Mouse (Mus musculus) hematopoietic stem cell, adult 5-6 weeks (primary cell): ENCODE results near the gene Idh2. TPM values are rescaled to one million over a fixed set of nuclear protein-coding genes. Genes with fewer than 3 reads are reported as not detected.

Experiments
- ATAC-seq, 2 experiments: fragments of 125-278 bp in 1 of 2; replicated peaks in 1 of 2; 2 replicates each; pipeline ENCODE4 v1.8.0; 2016 to 2017; ENCODE audit warnings: inconsistent platforms in 2 of 2, mild to moderate bottlenecking in 2 of 2, moderate number of reproducible peaks in 2 of 2, low read depth in 1 of 2, moderate TSS enrichment in 1 of 2; ENCODE audit not compliant: low FRiP score in 2 of 2, poor library complexity in 2 of 2, severe bottlenecking in 2 of 2, insufficient read depth in 1 of 2, low TSS enrichment in 1 of 2
- total RNA-seq: library from RNA; stranded (forward); fragments of 172-1452, 232-1000 nt; gene quantifications from 2 replicates; pipeline ENCODE4 v1.2.3, GENCODE M21; 2017

The Idh2 gene
- total RNA-seq, 1 experiment from 2014 or later, result 180 TPM

DNA sequence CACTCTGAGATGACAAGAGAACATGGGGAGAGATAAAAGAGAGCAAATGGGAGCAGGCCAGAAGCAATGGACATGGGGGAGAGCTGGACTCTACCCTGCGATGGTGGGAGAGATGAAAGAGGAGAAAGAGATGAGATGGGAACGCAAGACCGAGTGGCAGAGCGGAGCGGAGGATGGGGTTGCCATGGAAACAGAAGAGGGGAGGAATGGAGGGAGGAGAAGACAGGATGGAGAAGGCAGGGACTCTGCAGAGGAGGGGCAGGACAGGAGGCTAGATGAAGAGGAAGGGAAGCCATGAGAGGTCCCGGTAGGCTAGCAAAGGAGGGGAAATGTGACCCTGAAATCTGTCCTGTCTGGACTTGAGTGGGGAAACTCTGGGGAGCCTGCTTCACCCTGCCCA, 42.9 kb downstream of the Idh2 start:
- no peak for ATAC-seq

DNA sequence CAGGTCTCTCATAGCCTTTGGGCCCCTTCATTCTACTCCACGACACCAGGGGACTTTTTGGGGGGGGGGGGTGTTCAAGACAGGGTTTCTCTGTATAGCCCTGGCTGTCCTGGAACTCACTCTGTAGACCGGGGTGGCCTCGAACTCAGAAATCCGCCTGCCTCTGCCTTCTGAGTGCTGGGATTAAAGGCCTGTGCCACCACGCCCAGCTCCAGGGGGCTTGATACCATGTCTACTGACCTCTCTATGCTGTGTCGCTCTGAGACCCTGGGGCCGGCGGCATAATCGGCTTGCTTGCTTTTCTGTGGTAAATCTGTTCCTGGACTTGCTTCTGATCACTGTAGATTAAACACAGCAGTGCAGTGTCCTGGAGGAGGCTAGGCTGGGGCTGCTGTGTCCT, 44.0 kb downstream of the Idh2 start:
- ATAC-seq, result no peak

DNA sequence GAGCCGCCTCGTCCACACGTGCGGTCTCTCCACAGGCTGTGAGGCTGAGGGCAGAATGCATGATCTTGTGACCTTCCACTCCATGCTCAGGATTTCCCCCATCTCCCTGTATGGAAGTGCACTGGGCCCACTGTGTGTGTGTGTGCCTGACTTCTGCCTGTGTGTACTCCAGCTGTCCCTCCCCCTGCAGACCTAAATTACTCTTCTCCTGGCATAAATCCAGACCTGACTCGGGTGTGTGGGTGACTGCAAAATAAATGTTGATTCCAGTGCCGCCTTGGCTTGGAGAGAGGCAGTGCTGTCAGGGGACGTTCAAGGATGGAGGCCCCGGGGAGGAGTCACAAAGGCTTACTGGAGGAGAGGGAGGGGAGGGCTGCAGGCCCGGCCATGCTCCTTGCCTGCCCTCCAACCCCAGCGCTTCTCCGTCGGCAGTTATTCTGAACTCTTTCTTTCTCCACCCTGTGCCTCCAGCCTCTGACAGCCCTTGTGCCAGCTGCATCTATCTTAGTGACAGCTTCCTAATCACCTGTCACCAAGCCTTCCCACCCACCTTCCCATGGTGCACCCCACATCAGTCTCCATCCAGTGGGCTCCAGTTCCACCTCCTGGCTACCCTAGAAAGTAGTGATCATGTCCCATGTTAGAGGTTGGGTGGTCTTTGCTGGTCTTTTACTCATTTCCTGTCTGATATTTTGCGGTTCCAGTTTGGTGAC, 45.4 kb downstream of the Idh2 start:
- ATAC-seq, result peak; percentile 21 to 25; a peak in 3 of 4 replicates

DNA sequence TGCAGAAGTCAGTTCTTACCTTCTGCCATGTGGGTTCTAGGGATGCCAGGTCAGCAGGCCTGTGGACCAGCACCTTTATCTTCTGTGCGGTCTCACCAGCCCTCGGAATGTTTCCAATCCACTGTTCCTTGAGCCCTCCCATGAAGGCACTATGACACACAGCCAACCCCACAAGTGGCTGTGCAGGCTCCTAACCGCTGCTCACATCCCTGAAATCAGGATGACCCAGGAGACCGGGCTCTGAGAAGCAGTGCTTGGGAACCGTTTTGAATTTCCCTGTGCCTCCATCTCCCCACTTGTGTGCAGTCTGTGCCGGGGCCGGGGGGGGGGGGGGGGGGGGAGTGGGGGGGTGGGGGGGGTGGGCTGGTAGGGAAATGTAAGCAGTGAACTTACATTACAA, 46.9 kb downstream of the Idh2 start:
- no peak for ATAC-seq

DNA sequence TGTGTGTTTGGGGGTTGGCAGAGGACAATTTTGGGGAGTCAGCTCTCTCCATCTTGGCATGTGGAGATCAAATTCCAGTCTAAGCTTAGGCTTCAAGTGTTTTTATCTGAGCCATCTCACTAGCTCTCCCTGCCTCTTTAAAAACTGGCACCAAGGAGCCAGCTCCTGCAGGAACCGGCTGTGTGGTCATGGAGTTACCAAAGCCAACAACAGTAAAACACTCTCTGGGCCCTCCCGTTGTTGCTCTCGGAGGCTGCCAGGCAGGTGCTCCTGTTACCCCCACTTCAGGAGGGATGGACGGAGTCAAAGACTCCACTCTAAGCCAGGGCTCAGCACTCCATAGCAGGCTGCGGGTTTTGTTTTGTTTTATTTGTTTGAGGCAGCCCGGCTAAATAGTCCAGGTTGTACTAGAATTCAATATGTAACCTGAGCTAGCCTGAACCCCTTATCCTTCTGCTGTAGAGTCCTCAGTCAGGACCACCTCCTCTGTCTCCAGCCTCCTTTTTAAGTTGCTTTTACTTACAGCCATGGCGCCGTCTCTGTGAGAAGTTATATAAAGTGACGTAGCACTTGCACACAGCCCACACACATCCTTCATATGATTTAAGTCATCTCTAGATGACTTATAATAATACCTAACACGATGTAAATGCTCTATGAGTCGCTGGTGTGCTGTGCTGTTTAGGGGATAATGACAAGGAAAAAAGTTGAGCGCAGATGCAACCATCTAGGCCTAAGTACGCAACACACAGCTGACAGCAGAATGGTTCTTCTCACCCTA, 48.3 kb downstream of the Idh2 start:
- no peak for ATAC-seq

DNA sequence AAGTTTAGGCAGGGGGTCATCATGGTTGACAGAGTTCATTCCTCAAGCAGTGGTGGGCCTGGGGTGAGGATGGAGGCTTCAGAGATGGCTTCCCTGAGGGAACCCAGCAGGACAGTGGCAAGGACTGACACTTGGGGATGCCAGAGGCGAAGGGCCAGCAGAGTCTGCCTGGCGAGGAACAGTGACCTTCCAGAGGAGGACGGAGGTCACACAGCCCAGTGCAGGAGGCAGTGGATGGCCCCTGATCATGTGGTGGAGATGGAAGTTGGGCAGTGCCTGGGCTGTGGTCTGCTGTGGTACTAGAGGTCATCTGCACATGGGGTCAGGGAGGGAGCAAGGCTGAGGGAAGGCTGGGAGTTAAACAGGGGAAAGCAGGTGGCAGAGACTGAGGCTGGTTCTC, 49.9 kb downstream of the Idh2 start:
- no peak for ATAC-seq

DNA sequence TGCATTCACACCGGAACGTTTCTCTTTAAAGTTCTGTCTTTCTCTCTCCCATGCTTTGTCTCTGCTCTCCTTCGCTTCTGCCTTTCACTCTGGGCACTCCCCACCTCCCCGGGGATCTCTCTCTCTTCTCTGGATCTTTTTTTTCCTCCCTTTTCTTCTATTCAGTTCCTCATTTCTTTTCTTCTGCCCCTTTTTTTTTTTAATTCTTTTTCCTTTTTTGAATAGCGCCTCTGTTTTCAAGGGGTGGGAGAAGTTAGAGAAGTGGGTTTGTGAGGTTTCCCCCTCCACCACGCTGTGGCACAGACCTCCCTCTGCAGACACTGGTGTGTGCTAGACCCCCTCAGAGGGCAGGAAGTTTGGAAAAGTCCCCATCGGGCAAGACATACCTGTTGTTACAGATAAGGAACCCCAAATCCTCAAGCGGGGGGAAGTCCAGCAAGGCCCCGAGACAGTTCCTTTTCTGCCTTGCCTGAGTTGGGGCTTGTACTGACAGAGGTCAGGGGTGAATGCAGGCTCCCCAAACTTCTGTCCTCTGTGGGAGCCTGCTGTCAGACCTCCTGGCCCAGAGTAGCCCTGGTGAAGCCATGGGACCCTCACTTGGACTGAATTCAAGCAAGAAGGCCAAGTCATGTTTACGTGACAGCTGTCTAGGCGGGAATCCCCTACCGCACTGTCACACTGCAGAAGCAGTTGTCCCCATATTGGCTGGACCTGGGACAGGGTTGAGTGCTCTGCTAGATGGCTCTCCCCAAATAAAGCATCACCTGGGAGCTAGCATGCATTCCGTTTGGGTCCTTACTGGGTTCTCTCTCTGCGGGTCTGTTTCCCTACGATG, 51.1 kb downstream of the Idh2 start:
- peak; percentile 43 to 62; a peak in 3 of 4 replicates for ATAC-seq

DNA sequence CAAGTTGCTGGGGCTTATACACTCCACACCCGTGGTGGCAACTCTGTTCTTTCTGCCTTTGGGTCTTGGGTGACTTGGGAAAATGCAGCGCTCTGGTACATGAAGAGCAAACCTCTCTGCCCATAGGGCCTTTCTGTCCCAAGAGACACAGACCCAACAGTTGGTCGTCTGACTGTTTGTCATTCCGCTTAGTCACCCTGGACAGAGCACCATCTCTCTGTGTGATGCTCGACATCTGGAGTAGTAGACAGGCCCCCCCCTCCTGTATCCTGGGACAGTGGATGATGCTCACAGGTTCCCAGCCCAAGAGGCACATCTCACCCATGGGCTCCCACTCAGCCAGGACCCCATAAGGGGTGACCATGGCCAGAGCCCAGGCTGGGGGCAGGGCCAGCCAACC, 51.9 kb downstream of the Idh2 start:
- ATAC-seq, result no peak

DNA sequence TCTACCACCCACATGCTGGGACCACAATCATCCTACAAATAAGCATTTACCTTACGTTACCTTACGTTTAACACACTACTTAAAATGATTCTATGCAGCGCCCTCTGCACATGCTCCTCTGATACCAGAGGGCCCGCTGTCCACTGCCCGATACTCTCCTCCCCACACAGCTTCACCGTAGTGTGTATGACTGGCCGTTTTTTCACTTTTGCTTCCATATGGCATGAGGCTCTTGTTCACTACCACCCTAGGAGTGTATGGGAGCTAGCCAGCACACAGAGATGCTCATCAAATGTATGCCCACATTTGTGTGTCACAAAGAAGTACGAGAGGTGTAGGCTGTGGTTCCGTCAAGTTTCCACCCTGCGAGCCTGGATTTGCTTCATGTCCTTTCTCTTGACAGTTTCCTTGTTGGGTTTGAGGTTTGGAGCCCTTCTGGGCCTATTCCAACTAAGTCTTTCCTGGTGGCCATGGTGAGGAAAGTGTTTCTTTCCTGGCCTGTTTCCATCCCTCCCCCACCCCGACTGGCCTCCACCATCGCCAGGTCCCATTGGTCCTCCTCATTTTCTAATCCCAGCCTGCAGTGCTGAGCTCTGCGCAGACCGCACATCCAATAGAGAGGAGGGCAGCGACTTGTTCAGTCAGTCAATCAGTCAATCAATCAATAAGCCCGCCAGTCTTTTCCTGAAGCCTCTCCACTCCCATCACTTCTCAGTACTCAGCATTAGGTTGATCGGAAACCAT, 52.9 kb downstream of the Idh2 start:
- ATAC-seq, result no peak

DNA sequence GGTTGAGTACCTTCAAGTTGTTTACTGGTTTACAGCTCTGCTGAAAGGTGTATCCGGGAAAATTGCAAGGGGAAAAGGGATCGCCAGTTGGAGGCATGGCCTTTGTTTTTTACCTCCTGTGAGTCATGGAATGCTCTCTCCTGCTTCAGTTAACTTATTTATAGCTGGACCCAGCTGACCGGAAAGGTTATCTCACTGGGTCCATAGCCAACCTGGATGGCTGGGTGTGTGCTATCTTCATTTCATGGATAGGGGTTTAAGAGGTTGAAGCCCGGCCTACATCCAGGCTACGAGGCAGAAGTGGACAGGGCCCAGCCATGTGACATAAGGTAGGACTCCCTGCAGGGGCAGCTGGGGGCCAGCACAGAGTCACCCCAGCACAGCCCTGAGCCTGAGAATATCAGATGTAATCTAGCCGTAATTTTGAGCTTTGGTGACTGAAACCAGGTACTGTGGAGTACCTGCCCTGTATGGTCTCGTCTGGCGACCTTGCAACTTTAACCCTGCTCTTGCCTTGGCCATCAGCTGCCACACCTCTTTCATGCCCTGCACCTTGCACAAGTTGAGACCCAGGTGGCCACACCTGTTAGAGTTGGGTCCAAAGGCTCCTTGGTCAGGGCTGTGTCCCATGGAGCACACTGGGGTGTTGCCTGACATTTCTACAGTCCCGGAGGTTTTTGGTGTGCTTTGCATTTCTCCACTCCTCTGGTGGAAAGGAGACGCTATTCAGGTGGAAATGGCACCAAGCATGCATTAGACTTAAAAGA, 55.0 kb downstream of the Idh2 start:
- ATAC-seq, result no peak

DNA sequence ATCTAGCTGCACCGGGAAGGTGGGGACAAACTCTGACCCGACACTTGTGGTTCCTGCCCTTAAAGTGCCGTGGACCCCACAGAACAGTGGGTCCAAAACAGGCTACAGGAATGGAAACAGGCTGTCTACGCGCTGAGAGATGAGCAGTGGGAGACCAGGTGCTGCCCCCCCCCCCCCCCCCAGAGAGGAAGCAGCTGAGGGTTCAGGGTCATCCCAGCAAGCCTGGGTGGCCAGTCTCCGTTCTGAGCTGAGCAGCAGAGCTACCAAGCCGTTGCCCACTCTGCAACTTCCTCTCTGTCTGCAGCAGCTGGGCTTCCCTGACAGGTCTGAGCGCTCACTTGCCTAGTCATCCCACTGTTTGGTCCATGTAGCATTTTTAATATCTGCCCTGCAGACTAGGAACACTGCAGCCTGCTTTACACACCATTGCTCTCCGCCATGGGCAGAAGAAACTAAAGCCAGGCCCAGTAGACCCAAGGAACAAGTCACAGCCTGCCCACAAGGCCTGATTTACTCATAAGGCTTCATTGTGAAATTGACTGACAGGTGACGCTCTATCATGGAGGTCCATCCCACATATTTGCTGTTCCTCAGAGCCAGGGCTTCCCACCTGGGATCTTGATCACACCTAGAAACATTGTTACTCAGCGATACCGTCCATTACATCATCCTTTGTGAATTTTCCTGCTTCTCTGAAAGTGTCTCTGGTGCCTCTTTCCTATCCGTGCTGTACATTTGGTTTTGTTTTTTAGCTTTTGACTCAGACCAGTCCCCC, 55.9 kb downstream of the Idh2 start:
- peak; percentile 46 to 68 for ATAC-seq

DNA sequence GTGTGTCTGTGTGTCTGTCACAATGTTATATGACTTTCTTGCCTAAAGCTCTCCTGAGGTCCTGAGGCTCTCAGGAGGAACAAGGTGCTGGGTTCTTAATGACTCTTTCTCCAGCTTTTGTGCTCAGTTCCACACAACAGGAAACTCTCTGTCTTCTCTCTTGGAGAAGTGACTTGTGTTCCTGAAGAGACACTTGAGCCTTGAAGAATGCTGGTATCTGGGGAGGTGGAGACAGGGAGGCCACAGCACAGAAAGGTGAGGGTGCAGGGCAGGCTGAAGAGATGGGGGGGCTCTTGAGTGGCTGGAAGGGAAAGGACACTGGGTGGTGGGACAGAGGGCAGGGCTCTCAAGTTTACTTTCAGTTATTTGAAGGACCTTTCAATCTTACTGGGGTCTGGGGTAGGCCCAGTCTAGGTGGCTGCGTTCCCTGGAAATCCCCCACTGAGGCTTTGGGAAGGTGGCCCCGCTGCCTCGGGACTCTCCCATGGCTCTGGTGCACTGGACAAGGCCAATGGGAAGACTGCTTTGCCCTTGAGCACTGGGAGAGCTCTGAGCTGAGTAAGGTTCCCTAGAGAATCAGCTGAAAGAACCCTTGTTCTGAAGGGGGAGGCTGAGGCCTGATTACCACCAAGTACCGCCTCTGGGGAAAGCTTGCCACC, 56.7 kb downstream of the Idh2 start:
- no peak for ATAC-seq

DNA sequence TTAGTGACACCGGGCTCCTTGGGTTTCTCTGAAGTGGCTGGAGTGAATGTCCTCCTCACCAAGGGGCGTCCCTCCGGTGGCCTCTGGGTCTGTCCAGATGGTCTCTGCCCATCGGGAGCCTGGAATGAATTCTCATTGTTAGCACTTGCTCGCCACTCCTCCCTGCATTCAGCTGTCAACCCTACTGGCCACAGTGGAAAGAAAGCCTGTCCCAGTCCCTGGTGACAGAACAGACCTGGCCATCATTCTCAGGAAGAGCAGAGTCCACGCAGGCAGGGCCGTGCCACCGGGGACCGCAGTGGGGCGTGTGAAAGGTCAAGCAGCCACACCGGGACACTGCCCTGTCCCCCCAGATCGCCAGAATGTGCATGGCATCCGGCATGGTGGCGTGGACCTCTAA, 57.4 kb downstream of the Idh2 start:
- no peak for ATAC-seq

DNA sequence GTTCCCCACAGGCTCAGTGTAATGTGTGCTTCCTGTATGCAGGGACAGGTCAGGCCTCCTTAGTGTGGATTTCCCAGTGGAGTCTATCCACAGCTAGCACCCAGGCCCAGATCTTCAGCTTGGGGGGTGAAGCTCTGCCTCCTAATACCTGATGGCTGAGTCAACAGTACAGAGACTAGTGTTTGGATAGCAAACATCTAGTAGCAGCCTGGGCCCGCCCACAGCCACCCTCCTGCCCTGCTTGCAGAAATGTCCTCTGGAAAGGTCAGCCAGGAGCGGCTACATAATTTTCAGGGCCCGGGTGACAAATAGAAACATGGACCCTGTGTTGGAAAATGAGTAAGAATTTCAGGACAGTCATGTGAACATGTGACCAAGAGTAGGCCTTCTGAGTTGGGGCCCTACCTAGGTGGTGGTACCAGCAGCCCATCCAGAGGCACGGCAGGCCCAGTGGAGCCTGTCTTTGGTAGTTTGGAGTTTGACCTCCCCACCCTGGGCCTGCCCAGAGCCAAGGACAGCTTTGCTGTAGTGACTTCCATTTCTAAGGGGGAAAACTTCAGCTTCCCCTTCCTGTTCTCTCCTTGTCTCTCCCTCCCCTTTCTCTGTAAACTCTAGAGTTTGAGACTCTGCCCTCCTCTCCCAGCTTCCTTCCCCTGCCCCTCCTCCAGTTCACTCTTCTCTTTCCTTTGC, 58.0 kb downstream of the Idh2 start:
- ATAC-seq, result no peak

DNA sequence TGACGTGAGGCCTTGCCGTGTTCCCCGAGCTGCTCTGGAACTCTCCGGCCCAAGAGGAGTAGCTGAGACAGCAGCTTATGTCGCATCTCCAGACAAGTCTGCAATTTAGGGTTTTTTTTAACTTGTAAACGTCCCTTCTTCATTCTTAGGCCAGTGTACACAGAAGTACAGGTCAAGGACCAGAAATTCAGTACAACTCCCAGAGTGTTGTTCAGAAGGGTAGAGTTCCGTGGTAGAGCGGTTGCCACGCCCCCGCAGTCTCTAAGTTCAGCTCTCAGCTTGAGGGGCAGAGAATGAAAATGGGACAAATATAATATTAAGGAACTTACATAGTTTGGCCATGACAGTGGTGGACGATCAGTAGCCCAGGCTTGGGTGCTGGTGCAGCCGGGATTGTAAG, 59.4 kb downstream of the Idh2 start:
- ATAC-seq, result no peak
